Mouse (Mus musculus) neural tube, embryonic 10.5 days (tissue): ENCODE data around the gene Adam12.

ENCODE experiments used
- DNase-seq: peaks from one replicate; pipeline ENCODE4 v3.0.0-alpha.2; 2017; ENCODE audit warnings: low spot score; ENCODE audit errors: extremely low spot score

The Adam12 gene

GRCm38 (mm10) chr7:134084926-134085325 lies 147.0 kb downstream of the Adam12 start:
- DNase-seq, result no peak

DNA sequence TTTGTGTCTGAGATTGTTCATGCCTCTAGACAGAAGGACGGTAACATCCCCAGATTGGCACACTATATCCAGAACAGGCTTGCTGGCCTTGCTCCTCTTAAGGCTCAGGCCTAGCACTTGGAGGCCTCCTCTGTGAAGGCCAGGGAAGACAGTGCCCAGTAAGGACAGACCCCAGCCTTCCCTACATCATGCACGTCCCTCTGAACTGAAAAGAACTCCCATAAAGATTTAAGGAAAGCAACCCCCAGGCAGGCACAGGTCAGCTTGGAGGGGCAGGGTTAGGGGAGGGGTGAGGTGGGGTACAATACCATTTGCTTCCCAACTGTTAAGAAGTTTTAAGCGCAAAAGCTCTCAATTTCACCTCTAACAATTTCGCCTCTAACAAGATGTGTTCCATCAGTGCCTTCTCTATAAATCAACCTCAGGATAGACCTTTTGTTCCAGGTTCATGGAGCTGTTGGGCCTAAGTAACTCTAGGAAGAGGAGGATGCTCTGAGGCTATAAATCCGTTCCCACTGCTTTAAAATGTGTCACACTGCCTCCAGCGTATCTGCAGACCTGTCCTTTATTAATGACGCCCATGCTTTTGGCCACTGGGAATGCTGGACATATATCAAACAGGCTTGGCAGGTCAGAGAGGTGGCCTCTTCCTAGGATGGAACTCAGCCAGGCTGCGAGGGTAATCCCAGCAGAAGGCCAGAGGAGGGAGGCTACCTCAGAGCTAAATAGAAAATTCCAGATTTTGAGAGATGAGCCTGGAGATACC lies 150.5 kb downstream of the Adam12 start:
- DNase-seq, result peak; percentile 13

- no peak for DNase-seq
These were observed 151.8 kb downstream of the Adam12 start for GRCm38 (mm10) chr7:134079980-134080725.

GRCm38 (mm10) chr7:134077684-134078083 lies 154.3 kb downstream of the Adam12 start:
- DNase-seq, result no peak

GRCm38 (mm10) chr7:134073011-134073410 lies 158.9 kb downstream of the Adam12 start:
- no peak for DNase-seq

GRCm38 (mm10) chr7:134071153-134071885 lies 160.6 kb downstream of the Adam12 start:
- DNase-seq, result no peak

DNA sequence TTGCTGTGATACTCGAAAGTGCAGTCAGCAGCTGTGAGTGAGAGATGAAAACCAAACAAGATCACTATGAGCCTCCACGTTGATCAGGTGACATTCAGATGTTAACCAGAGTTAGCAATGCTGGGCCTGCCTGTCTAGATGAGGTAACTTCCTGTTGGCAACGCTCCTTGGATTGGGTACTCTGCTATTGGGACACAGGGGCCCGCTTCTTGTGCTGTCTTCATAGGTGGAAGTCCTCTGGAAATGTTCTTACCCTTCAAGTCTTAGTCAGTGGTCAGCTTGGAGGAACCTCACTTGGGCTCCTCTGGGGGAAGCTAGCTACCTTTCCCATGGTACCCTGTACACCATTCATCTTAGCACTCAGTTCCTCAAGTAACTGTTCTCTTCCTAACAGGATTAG lies 169.3 kb downstream of the Adam12 start:
- no peak for DNase-seq

DNA sequence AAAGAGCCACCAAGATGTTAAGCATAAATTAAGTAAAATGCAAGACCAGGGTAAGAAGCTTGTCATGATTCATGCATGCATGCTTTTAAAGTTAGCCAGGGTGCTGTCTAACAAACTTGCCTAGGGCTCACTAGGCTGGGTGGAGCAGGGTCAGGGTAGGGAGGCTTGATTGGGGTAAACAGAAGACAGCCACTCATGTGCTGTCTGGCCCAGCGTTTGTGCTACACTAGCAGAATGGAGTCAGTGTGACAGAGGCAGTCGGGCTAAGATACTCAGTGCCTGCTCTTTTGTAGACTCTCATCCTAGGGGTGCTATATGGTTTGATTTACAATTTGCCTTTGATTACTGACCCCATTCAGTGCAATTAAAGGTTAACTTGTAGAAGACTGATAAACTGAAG lies 179.5 kb downstream of the Adam12 start:
- DNase-seq, result no peak

DNA sequence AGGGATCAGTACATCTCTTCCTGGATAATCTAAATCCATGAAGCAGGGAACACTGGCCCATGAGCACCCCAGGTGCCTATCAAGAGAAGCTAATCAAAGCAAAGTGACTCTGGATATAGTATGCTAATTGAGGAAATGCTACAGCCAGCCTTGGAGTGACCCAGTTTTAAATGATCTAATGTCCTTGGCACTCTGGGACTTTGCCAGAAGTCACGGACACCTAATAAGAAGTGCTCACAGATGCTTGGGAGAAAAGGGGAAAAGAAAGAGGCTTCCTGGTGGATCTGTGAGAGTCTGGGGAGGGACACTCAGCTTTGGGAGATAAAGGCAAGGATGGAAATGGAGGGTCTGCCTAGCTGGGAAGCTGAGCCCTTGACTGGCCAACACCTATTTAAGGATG lies 181.6 kb downstream of the Adam12 start:
- DNase-seq, result no peak

- no peak for DNase-seq
These were observed 185.6 kb downstream of the Adam12 start for GRCm38 (mm10) chr7:134046376-134046775.

DNA sequence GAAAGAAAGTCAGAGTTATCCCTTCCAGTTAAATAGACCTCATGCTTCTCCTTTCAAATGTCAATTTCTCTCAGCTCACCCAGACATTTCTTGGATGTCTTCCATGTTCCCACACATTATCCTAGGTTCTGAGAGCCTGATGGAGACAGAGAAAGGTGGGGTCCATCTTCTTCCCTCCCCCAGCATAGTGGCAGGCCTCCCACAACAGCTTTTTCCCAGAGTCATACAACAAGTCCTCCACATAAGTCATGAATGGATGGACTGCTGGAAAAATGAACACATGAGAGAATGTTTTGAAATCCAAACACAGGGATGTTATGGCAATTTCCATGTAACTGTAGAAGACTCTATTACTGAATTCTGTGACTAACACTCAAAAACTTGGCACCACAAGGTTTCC lies 188.4 kb downstream of the Adam12 start:
- no peak for DNase-seq

GRCm38 (mm10) chr7:134042614-134043013 lies 189.3 kb downstream of the Adam12 start:
- no peak for DNase-seq

DNA sequence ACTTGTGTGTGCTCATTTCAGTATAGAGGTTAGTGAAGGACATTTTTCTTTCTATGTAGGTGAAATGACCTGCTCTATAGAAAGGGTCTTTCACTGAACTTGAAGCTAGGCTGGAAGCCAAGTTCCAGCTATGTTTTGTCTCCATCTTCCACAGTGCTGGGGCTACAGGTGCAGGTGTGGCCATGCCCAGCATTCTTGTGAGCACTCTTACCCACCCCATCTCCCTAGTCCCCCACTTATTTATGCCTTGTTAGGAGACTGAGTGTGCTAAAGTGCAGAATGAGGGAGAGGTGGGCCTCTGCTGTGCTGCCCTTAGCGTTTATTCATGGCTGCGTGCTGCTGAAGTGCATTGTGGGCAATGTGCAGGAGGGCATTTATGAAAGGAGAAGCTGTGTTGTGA lies 198.0 kb downstream of the Adam12 start:
- no peak for DNase-seq

DNA sequence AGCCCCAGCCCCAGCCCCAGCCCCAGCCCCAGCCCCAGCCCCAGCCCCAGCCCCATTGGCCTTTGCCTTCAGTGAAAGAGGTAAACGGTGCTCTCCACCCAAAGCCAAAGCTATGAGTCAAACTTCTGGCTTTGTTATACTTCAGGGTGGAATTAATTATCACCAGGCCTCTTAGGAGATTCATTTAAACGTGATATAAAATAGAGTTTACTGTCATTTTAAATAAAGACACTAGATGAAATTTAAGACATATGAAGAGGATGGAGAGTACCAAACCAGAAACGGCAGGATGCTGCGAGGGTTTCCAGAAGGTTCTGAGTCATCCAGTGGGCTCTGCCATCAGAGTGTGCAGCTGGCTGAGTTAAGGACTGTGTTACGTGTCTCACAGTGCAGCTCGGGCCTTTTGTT lies 199.0 kb downstream of the Adam12 start:
- no peak for DNase-seq

DNA sequence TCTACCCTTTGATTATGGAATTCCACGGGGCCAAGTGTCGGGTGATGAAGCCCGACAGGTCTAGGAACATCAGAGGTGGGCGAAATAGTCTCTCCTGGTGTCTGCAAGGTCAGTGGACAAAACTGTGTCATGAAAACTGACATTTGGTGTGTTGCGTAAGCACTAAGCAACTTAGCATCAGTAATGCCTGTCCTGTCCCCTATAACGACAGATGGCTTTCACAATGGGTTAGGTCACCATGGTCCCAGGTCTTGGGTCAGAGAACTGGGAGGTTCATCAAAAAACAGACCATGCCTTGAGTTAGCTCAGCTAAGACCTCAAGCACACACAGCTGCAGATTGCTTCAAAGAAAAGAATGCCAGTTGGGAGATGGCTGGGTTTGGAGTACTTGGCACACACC lies 200.2 kb downstream of the Adam12 start:
- no peak for DNase-seq

DNA sequence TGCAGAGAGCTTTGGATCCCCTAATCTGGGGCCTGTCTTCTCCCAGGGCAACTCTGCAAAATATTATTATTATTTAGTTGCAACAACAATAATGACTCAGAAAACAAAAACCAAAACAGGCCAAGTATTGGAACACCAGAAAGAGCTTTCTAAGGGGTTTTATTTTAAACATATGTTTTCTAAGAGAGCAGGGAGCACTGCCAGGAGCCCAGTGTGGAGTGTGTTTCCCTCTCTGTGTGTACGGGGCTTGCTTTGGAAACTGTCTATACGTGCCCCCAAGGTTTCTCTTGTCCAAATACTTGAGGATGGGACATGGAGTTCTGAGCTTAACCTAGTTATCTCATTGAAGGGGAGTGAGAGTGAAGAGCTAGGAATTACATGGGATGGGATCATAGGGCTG lies 200.7 kb downstream of the Adam12 start:
- DNase-seq, result no peak

- DNase-seq, result no peak
These were observed 203.6 kb downstream of the Adam12 start for GRCm38 (mm10) chr7:134028281-134028830.

DNA sequence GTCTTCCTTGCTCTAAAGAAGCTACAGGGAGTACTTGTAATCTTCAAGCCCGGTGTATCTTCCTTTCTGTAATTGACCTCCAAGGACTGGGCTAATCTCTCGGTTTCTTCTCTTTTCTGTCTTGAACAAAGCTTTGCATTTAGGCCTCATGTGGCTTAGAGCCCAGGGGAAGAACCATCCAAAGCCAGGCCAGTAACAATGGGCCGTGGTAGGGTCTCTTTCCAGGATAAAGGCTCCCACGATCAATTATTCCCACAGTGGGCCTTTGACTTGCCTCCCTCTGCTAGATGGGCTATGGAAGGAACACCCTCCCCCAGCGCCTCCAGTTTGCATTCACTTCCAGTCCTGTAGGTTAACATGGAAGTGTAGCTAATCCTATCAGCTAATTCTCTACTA lies 204.9 kb downstream of the Adam12 start:
- no peak for DNase-seq

- no peak for DNase-seq
These were observed 205.5 kb downstream of the Adam12 start for GRCm38 (mm10) chr7:134026200-134027019.

- DNase-seq, result no peak
These were observed 209.6 kb downstream of the Adam12 start for GRCm38 (mm10) chr7:134022157-134022885.
